ENCODE assay signal across 8 mouse cellular contexts in the genomic region with DNA sequence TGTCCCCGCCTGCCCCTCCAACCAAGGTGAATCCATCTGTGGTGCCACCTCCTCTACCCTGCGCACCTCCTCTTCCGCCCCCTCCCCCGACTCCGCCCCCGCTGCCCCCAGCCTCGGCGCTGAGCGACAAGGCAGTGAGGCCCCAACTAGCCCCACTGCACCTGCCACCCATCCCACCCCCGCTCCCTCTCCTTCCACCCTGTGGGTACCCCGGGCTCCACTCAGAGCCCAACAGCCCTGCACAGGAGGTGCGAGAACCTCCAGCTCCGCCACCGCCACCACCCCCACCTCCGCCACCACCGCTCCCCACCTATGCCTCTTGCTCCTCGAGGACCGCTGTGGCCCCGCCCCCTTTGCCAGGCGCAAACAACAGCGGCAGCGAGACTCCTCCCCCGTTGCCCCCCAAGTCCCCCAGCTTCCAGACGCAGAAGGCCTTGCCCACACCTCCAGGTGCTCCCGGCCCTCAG. TPM values are rescaled to one million over a fixed set of nuclear protein-coding genes. Genes with fewer than 3 reads are reported as not detected.
A peak's percentile ranks its signal among the peaks of the same experiment; 100 is the strongest.
DNase-seq lines count a peak whose midpoint lies in the region; ATAC-seq and TF ChIP-seq lines count a peak whose summit lies in the region.

No protein-coding gene starts in this region.

- H3K9me3 ChIP-seq in kidney, embryonic 16.5 days (ENCODE audit: low read length): no peaks in the 10 kb centered on the region
- no peaks in the 10 kb centered on the region for H3K9me3 ChIP-seq in forebrain, embryonic 12.5 days
- H3K9me3 ChIP-seq in liver, embryonic 11.5 days (ENCODE audit: control insufficient read depth, low read length): no peaks in the 10 kb centered on the region
- H3K9me3 ChIP-seq in stomach, postnatal 0 days (ENCODE audit: control insufficient read depth, low read length): no peaks in the 10 kb centered on the region

- H3K27ac ChIP-seq in kidney, embryonic 16.5 days (ENCODE audit: low read length): no peak overlapping the region; the same call in 1 of the 2 replicates
- no peak overlapping the region for H3K27ac ChIP-seq in forebrain, embryonic 12.5 days
- H3K27ac ChIP-seq in liver, embryonic 11.5 days (ENCODE audit: low read depth, low read length): no peak overlapping the region
- H3K27ac ChIP-seq in stomach, postnatal 0 days (replicated peaks): no peak overlapping the region

- peak overlapping the region; percentile 29 for H3K4me3 ChIP-seq in kidney, embryonic 16.5 days (ENCODE audit: low read length)
- peak overlapping the region; percentile 36 for H3K4me3 ChIP-seq in forebrain, embryonic 12.5 days (replicated peaks)
- peak overlapping the region; percentile 37 for H3K4me3 ChIP-seq in liver, embryonic 11.5 days (ENCODE audit: low read depth, low read length)
- no peak overlapping the region for H3K4me3 ChIP-seq in stomach, postnatal 0 days (ENCODE audit: low read depth, low read length)

- DNase-seq in kidney, adult 8-10 months: no peak
- no peak for DNase-seq in liver, embryonic 11.5 days (ENCODE audit: low spot score)
- peak; percentile 34 for DNase-seq in stomach, postnatal 0 days (ENCODE audit: low spot score)
- DNase-seq in layer of hippocampus, postnatal 36 days: no peak
- no peak for DNase-seq in gastrocnemius, adult 8-10 months (ENCODE audit: low spot score in 2 of 2)
- DNase-seq in heart, adult 11 months: no peak

- TF ChIP-seq CTCF in stomach, postnatal 0 days (IDR thresholded peaks at IDR 0.05; ENCODE audit: low read depth): no peak

- peak overlapping the region; percentile 62 for H3K4me2 ChIP-seq in kidney, embryonic 16.5 days (replicated peaks; ENCODE audit: low read depth, low read length)
- H3K4me2 ChIP-seq in forebrain, embryonic 12.5 days: peak overlapping the region; percentile 68
- peak overlapping the region; percentile 60 for H3K4me2 ChIP-seq in liver, embryonic 11.5 days
- H3K4me2 ChIP-seq in stomach, postnatal 0 days (replicated peaks; ENCODE audit: low read depth): peak overlapping the region; percentile 42

- peaks cover 9% of the 10 kb centered on the region for H3K27me3 ChIP-seq in kidney, embryonic 16.5 days (ENCODE audit: insufficient read depth, low read length)
- 0 out of 2 replicates have a peak, but pooled peaks cover 10% of the 10 kb centered on the region for H3K27me3 ChIP-seq in forebrain, embryonic 12.5 days
- peaks cover 23% of the 10 kb centered on the region for H3K27me3 ChIP-seq in liver, embryonic 11.5 days (replicated peaks; ENCODE audit: control insufficient read depth, insufficient read depth, low read length)
- H3K27me3 ChIP-seq in stomach, postnatal 0 days (ENCODE audit: control insufficient read depth, insufficient read depth, low read length): no peaks in the 10 kb centered on the region

- WGBS in kidney, embryonic 16.5 days: 2% methylated on average over 21 of the region's 25 CpGs
- WGBS in forebrain, embryonic 12.5 days: 2% methylated on average over 23 of the region's 25 CpGs
- 7% methylated on average over 24 of the region's 25 CpGs for WGBS in liver, embryonic 11.5 days
- 7% methylated on average over 21 of the region's 25 CpGs for WGBS in stomach, postnatal 0 days

- H3K36me3 ChIP-seq in kidney, embryonic 16.5 days (ENCODE audit: insufficient read depth, low read length): no peaks in the 10 kb centered on the region
- no peaks in the 10 kb centered on the region for H3K36me3 ChIP-seq in forebrain, embryonic 12.5 days (replicated peaks)
- no peaks in the 10 kb centered on the region for H3K36me3 ChIP-seq in liver, embryonic 11.5 days (ENCODE audit: control insufficient read depth, insufficient read depth, low read length)
- no peaks in the 10 kb centered on the region for H3K36me3 ChIP-seq in stomach, postnatal 0 days (ENCODE audit: control insufficient read depth, insufficient read depth, low read length)

- no peak for TF ChIP-seq EP300 in stomach, postnatal 0 days (optimal IDR thresholded peaks at IDR 0.05)

- H3K4me1 ChIP-seq in kidney, embryonic 16.5 days (ENCODE audit: insufficient read depth, low read length): peaks cover 15% of the 10 kb centered on the region
- H3K4me1 ChIP-seq in forebrain, embryonic 12.5 days: peaks cover 15% of the 10 kb centered on the region
- H3K4me1 ChIP-seq in liver, embryonic 11.5 days (replicated peaks; ENCODE audit: control insufficient read depth, insufficient read depth, low read length): no peaks in the 10 kb centered on the region
- no peaks in the 10 kb centered on the region for H3K4me1 ChIP-seq in stomach, postnatal 0 days (replicated peaks; ENCODE audit: control insufficient read depth, insufficient read depth)

- H3K9ac ChIP-seq in kidney, embryonic 16.5 days (replicated peaks; ENCODE audit: low read length): peak overlapping the region; percentile 24; the same call in 1 of the 2 replicates
- H3K9ac ChIP-seq in forebrain, embryonic 12.5 days: peak overlapping the region; percentile 50
- H3K9ac ChIP-seq in liver, embryonic 11.5 days (ENCODE audit: low read depth, low read length): no peak overlapping the region
- H3K9ac ChIP-seq in stomach, postnatal 0 days (ENCODE audit: low read length): no peak overlapping the region

- ATAC-seq in kidney, embryonic 16.5 days (ENCODE audit: low FRiP score, low TSS enrichment): peak; percentile 68
- peak; percentile 71 for ATAC-seq in forebrain, embryonic 12.5 days (ENCODE audit: low FRiP score)
- ATAC-seq in liver, embryonic 11.5 days (replicated peaks; ENCODE audit: low FRiP score): no peak
- ATAC-seq in stomach, postnatal 0 days (ENCODE audit: low FRiP score, low TSS enrichment): no peak

RNA-seq across cellular contexts. Expression of gene Wipf3, which starts 56.1 kb away (rescaled TPM):
- 3.1 and 3.2 TPM in 2 replicates for polyA plus RNA-seq in kidney, embryonic 16.5 days (2015; fragmentation: Nextera tagmentation; extraction: Ambion mirVana)
- 1.6 and 1.7 TPM in 2 replicates for polyA plus RNA-seq in forebrain, embryonic 12.5 days (2016; fragmentation: Nextera tagmentation; extraction: Ambion mirVana)
- 0.26 and 0.47 TPM in 2 replicates for polyA plus RNA-seq in liver, embryonic 11.5 days (2014; fragmentation: Nextera tagmentation; extraction: Ambion mirVana)
- polyA plus RNA-seq in stomach, postnatal 0 days (2015; fragmentation: Nextera tagmentation; extraction: Ambion mirVana): 0.32 and 0.52 TPM in 2 replicates
- total RNA-seq in layer of hippocampus, postnatal 36 days (2021): 100 to 1,000 TPM; 339 to 403 TPM
- 10 to 100 TPM; 12.5 to 17.2 (median 13.2) TPM for total RNA-seq in gastrocnemius, adult 8-10 months (2022)

Comparison
In these comparisons a context has a peak if more than half of its experiments do, and no peak if none do; other contexts are left out.
1. ATAC-seq: peak in kidney, embryonic 16.5 days (single experiment) and forebrain, embryonic 12.5 days (single experiment); none in liver, embryonic 11.5 days (single experiment) and stomach, postnatal 0 days (single experiment).
2. H3K9ac ChIP-seq: peak in kidney, embryonic 16.5 days (single experiment) and forebrain, embryonic 12.5 days (single experiment); none in liver, embryonic 11.5 days (single experiment) and stomach, postnatal 0 days (single experiment).
3. Peak in every context shown above with its lines, with median percentiles within 50 percentile points of each other: H3K4me2 ChIP-seq.